Mouse (Mus musculus) forebrain, embryonic 13.5 days (tissue): ENCODE measurements at regions not wholly inside any gene's neighbourhood (a gene's known extent, or its start where the extent isn't known, plus 50 kb on each side); places are given as distances from the start of the nearest gene placed in this dataset.
A peak's percentile ranks its signal among the peaks of the same experiment; 100 is the strongest.

Experiments
- ATAC-seq: fragments of 200-750 bp; cut with Nextera tagmentation; 2 replicates; pipeline ENCODE4 v1.8.0; 2017
- H3K27ac ChIP-seq: fragments of 300-500 bp; sonication (generic); 2 replicates; pipeline ENCODE4 v1.5.1; 2015; ENCODE audit warnings: inconsistent platforms, mild to moderate bottlenecking, moderate library complexity
- H3K27me3 ChIP-seq: fragments of 300-500 bp; sonication (generic); 2 replicates; pipeline ENCODE4 v1.6.1; 2015; ENCODE audit warnings: mild to moderate bottlenecking, inconsistent platforms
- H3K36me3 ChIP-seq: fragments of 300-500 bp; sonication (generic); 2 replicates; pipeline ENCODE4 v1.6.1; 2015; ENCODE audit warnings: mild to moderate bottlenecking, inconsistent platforms; ENCODE audit not compliant: poor library complexity, severe bottlenecking
- H3K4me1 ChIP-seq: fragments of 300-500 bp; sonication (generic); 2 replicates; pipeline ENCODE4 v1.6.1; 2015; ENCODE audit warnings: inconsistent platforms
- H3K4me2 ChIP-seq: fragments of 300-500 bp; sonication (generic); 2 replicates; pipeline ENCODE4 v1.6.1; 2015; ENCODE audit warnings: inconsistent platforms, mild to moderate bottlenecking, moderate library complexity
- H3K4me3 ChIP-seq: fragments of 300-500 bp; sonication (generic); 2 replicates; pipeline ENCODE4 v1.5.1; 2015; ENCODE audit warnings: mild to moderate bottlenecking, inconsistent platforms
- H3K9ac ChIP-seq: fragments of 300-500 bp; sonication (generic); 2 replicates; pipeline ENCODE4 v1.6.1; 2015; ENCODE audit warnings: mild to moderate bottlenecking, inconsistent platforms
- H3K9me3 ChIP-seq: fragments of 300-500 bp; sonication (generic); replicated peaks from 2 replicates; pipeline ENCODE4 v1.6.1; 2016; ENCODE audit warnings: inconsistent platforms
- WGBS: fragments of 180-500 bp; shearing (Covaris S2); methylation state at CpG from one replicate; pipeline ENCODE4 v1.1.7; 2015; 5-methylcytosine and 5-hydroxymethylcytosine counted together

- H3K27ac ChIP-seq, result no peak overlapping the region
- no peak overlapping the region for H3K4me3 ChIP-seq
- no peaks in the 10 kb centered on the region for H3K4me1 ChIP-seq
- no peak overlapping the region for H3K4me2 ChIP-seq
- H3K36me3 ChIP-seq, result no peaks in the 10 kb centered on the region
- no peaks in the 10 kb centered on the region for H3K9me3 ChIP-seq
- no peaks in the 10 kb centered on the region for H3K27me3 ChIP-seq
- 46% methylated on average over 4 of the region's 4 CpGs for WGBS
- ATAC-seq, result no peak
- H3K9ac ChIP-seq, result no peak overlapping the region
Observed at GRCm38 (mm10) chr19:6684921-6685320, 142.1 kb upstream of the Slc22a12 start.

DNA sequence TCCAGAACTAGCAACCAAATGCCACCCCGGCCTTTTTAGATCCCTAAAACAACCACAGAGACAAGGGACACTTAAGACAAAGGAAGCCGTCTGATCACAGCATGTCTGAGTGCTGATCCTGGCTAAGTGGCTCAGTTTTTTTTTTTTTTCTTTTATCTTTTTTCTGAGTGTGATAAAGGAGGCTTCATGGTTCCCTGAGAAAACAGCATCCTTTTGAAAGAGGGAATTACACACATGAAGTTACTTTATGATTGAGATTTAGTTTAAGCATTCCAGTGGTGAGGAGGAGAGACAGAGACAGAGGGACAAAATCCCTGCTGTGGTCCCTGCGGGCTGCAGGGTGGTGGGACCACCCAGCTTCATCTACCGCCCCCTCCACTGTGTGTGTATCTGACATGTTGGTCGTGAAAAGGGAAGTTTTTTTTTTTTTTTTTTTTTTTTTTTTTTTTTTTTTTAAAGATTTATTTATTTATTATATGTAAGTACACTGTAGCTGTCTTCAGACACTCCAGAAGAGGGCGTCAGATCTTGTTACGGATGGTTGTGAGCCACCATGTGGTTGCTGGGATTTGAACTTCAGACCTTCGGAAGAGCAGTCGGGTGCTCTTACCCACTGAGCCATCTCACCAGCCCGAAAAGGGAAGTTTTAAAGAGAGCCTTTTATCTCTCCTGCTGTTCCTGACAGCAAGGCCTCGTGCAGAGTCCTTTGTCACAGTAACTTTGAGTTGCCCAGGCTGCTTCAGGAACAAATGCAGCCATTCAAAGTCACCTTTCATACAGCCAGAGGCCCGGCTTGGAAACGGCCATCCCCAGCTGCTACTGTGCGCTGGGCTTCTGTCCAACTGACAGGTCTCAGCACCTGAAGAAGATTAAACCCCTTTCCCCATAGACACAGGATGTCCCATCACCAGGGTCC is 136.8 kb upstream of the Slc22a12 start:
- no peaks in the 10 kb centered on the region for H3K4me1 ChIP-seq
- ATAC-seq, result no peak
- no peak overlapping the region for H3K4me3 ChIP-seq
- no peak overlapping the region for H3K27ac ChIP-seq
- H3K4me2 ChIP-seq, result no peak overlapping the region
- 19% methylated on average over 14 of the region's 14 CpGs for WGBS
- no peaks in the 10 kb centered on the region for H3K9me3 ChIP-seq
- H3K36me3 ChIP-seq, result no peaks in the 10 kb centered on the region
- H3K9ac ChIP-seq, result no peak overlapping the region
- H3K27me3 ChIP-seq, result no peaks in the 10 kb centered on the region

DNA sequence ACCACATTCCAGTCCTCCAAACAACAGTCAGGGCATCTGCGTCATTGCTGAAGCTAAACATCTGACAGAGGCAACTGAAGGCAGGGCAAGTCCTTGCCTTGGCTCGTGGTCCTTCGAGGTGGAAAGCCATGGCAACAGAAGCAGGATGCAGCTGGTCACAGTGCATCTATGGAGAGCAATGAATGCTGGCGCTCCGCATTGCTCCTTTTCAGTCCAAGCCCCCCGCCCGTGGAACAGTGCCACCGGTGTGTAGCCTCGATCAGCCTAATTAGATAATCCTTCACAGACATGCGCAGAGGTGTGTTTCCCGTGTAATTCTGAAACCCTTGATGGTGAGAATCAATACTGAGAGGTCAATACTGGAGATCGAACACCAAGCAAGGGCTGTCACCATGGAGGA is 134.7 kb upstream of the Slc22a12 start:
- Histone ChIP-seq H3K9ac (0 out of 2 replicates have a peak overlapping the region, but pooled peaks have one; percentile 12), H3K4me2 (no peak overlapping the region), H3K27ac (no peak overlapping the region), H3K27me3 (no peaks in the 10 kb centered on the region), H3K4me3 (no peak overlapping the region), H3K4me1 (no peaks in the 10 kb centered on the region), H3K9me3 (no peaks in the 10 kb centered on the region), H3K36me3 (no peaks in the 10 kb centered on the region)
- 63% methylated on average over 12 of the region's 12 CpGs for WGBS
- no peak for ATAC-seq

GRCm38 (mm10) chr19:6675586-6675985 is 132.8 kb upstream of the Slc22a12 start:
- ATAC-seq, result no peak
- no peaks in the 10 kb centered on the region for H3K27me3 ChIP-seq

DNA sequence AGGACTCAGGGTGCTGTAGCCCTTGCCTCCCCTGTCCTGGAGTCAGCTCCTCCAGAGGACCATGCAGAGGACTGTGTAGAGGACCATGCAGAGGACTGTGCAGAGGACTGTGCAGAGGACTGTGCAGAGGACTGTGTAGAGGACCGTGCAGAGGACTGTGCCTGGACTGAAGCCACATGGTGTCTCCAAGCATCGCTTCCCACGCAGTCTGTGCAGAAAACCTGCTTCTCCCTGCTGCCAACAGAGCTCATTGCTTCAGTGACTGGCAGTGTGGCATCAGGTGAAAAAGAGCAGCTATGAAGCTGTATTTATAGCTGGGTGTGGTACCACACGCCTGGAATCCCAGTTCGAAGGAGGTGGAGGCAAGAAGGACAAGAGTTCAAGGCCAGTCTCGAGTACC is 128.9 kb upstream of the Slc22a12 start:
- H3K27me3 ChIP-seq, result no peaks in the 10 kb centered on the region
- H3K9ac ChIP-seq, result no peak overlapping the region
- H3K4me2 ChIP-seq, result no peak overlapping the region
- no peaks in the 10 kb centered on the region for H3K9me3 ChIP-seq
- no peak overlapping the region for H3K4me3 ChIP-seq
- no peak for ATAC-seq
- 83% methylated on average over 6 of the region's 6 CpGs for WGBS
- no peak overlapping the region for H3K27ac ChIP-seq
- H3K36me3 ChIP-seq, result no peaks in the 10 kb centered on the region
- peaks cover 6% of the 10 kb centered on the region; the same call in 1 of the 2 replicates for H3K4me1 ChIP-seq

More at GRCm38 (mm10) chr19:6675586-6675985, 132.8 kb upstream of the Slc22a12 start:
- H3K36me3 ChIP-seq, result no peaks in the 10 kb centered on the region
- no peak overlapping the region for H3K9ac ChIP-seq
- H3K4me3 ChIP-seq, result no peak overlapping the region
- no peaks in the 10 kb centered on the region for H3K9me3 ChIP-seq
- whole genome bisulfite sequencing, result 33% methylated on average over 3 of the region's 3 CpGs
- no peak overlapping the region for H3K4me2 ChIP-seq
- no peak overlapping the region for H3K27ac ChIP-seq
- no peaks in the 10 kb centered on the region for H3K4me1 ChIP-seq

DNA sequence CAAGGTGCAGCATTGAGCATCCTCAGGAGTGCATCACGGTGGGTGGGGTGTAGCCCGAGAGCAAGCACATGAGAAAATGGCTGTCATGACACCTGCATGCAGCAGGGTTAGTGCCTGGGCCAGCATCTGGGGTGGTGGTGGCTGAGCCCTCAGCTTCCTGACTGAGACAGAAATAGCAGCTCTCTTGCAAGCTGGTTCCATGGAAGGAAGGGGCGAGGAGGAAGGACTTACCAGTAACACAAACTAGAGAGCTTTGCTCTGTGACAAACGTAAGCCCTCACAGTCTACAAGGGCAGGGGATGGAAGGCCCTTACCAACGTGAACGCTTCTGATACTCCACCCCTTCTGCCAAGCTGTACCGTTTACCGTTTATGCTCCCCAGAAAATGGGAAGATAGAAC is 127.0 kb upstream of the Slc22a12 start:
- Histone ChIP-seq H3K9me3 (no peaks in the 10 kb centered on the region), H3K4me3 (no peak overlapping the region), H3K4me1 (peaks cover 6% of the 10 kb centered on the region; the same call in 1 of the 2 replicates), H3K27ac (no peak overlapping the region), H3K9ac (no peak overlapping the region), H3K36me3 (no peaks in the 10 kb centered on the region), H3K4me2 (no peak overlapping the region), H3K27me3 (no peaks in the 10 kb centered on the region)
- 81% methylated on average over 8 of the region's 8 CpGs for WGBS
- ATAC-seq, result no peak

DNA sequence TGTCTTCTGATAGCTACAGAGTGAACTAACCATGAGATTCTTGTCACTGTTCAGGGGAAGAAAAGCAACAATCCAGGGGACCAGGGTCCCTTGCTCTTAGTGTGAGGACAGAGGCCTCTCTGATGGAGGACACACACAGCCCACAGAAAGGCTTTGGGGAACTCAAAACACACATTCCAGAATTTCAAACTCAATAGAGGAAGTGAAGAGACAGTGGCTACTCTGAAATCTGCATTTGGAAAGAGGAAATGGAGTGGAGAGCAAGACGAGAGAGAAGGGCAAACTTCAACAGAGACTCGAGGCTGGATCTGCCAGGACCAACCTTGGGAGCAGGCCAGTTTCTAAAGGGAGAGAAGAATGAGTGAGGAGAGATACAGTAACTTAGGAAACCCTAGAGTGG is 125.7 kb upstream of the Slc22a12 start:
- H3K27ac ChIP-seq, result no peak overlapping the region
- no peak overlapping the region for H3K4me2 ChIP-seq
- 58% methylated on average over 2 of the region's 2 CpGs for WGBS
- H3K4me1 ChIP-seq, result peaks cover 6% of the 10 kb centered on the region; the same call in 1 of the 2 replicates
- no peaks in the 10 kb centered on the region for H3K27me3 ChIP-seq
- no peaks in the 10 kb centered on the region for H3K36me3 ChIP-seq
- no peak overlapping the region for H3K9ac ChIP-seq
- no peak for ATAC-seq
- H3K4me3 ChIP-seq, result no peak overlapping the region
- H3K9me3 ChIP-seq, result no peaks in the 10 kb centered on the region

DNA sequence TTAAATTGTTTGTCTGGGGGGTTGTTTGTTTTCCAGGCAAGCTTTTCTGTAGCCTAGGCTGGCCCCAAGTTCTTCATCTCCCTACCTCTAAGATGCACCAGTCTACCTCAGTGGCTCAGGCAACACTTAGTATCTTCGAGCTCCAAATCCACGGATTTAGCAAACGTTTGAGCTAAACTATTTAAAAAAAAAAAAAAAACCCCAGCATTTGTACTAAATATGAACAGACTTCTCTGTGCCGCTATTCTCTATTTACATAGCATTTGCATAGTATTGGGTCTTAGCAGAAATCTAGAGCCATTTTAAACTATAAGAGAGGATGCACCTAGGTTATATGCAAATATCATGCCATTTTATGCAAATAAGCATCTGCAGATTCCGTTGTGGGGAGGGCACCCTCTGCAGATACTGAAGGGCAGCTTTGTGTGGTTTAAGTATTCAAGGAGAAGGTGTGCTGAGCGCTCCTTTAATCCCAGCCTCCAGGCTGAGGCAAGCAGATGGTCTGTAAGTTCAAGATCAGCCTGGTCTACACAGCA is 123.4 kb upstream of the Slc22a12 start:
- peaks cover 6% of the 10 kb centered on the region; the same call in 1 of the 2 replicates for H3K4me1 ChIP-seq
- no peak overlapping the region for H3K27ac ChIP-seq
- no peak overlapping the region for H3K4me3 ChIP-seq
- no peaks in the 10 kb centered on the region for H3K27me3 ChIP-seq
- 71% methylated on average over 6 of the region's 6 CpGs for WGBS
- no peaks in the 10 kb centered on the region for H3K36me3 ChIP-seq
- H3K4me2 ChIP-seq, result no peak overlapping the region
- no peaks in the 10 kb centered on the region for H3K9me3 ChIP-seq
- no peak overlapping the region for H3K9ac ChIP-seq
- no peak for ATAC-seq

DNA sequence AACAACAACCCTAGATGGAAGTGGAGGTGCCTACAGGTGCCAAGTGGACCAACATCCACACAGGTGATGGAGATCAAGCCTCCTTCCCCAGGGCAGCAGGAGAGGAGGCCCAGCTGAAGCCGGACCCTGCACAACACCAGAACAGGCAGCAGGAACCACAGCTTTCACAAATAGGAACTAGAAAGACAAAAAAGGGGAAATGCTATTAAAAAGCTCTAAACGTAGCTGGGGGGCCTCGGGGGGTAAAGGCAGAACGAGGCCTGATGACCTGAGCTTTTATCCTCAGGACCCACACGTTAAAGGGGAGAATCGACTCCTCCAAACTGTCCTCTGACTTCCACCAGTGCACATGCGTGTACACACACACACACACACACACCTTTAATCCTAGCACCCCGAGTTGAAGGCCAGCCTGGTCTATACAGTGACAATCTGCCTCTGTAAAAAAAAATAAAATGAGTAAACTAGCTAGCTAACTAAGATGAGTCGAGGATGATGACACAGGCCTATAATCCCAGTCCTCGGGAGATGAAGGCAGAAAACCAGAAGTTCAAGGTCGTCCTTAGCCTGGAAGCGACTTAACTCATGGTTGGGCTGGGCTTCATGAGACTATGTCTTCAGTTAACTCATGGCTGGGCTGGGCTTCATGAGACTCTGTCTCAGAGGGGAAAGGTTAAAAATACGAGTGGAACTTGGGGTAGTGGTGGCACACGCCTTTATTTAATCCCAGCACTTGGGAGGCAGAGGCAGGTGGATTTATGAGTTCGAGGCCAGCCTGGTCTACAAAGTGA is 122.6 kb upstream of the Slc22a12 start:
- no peak overlapping the region for H3K4me2 ChIP-seq
- H3K9me3 ChIP-seq, result no peaks in the 10 kb centered on the region
- peaks cover 6% of the 10 kb centered on the region; the same call in 1 of the 2 replicates for H3K4me1 ChIP-seq
- ATAC-seq, result no peak
- no peak overlapping the region for H3K4me3 ChIP-seq
- H3K27ac ChIP-seq, result no peak overlapping the region
- H3K9ac ChIP-seq, result no peak overlapping the region
- no peaks in the 10 kb centered on the region for H3K27me3 ChIP-seq
- no peaks in the 10 kb centered on the region for H3K36me3 ChIP-seq
- 82% methylated on average over 15 of the region's 15 CpGs for WGBS

GRCm38 (mm10) chr19:6664311-6664952 is 121.6 kb upstream of the Slc22a12 start:
- ATAC-seq, result no peak
- H3K27me3 ChIP-seq, result no peaks in the 10 kb centered on the region
- H3K4me2 ChIP-seq, result no peak overlapping the region
- H3K4me1 ChIP-seq, result peaks cover 6% of the 10 kb centered on the region; the same call in 1 of the 2 replicates
- H3K4me3 ChIP-seq, result no peak overlapping the region
- no peak overlapping the region for H3K9ac ChIP-seq
- 83% methylated on average over 12 of the region's 12 CpGs for WGBS
- H3K36me3 ChIP-seq, result no peaks in the 10 kb centered on the region
- H3K27ac ChIP-seq, result no peak overlapping the region
- H3K9me3 ChIP-seq, result no peaks in the 10 kb centered on the region

GRCm38 (mm10) chr19:6663391-6663790 is 120.6 kb upstream of the Slc22a12 start:
- H3K27ac ChIP-seq, result no peak overlapping the region
- H3K4me2 ChIP-seq, result 0 out of 2 replicates have a peak overlapping the region, but pooled peaks have one; percentile 10
- H3K4me1 ChIP-seq, result peaks cover 5% of the 10 kb centered on the region; the same call in 1 of the 2 replicates
- H3K9me3 ChIP-seq, result no peaks in the 10 kb centered on the region
- H3K27me3 ChIP-seq, result no peaks in the 10 kb centered on the region
- H3K9ac ChIP-seq, result no peak overlapping the region
- 2% methylated on average over 10 of the region's 10 CpGs for WGBS
- H3K4me3 ChIP-seq, result no peak overlapping the region
- peak; percentile 87 for ATAC-seq
- H3K36me3 ChIP-seq, result no peaks in the 10 kb centered on the region
